Mouse (Mus musculus) ES-E14 (cell line): ENCODE results near the gene Slc50a1.

ENCODE experiments used
- CHD2 ChIP-seq: IDR thresholded peaks from 2 replicates; pipeline ENCODE4 v1.6.1; 2014; ENCODE audit warnings: mild to moderate bottlenecking, low read depth, low read length, inconsistent platforms
- HCFC1 ChIP-seq: IDR thresholded peaks from 2 replicates; pipeline ENCODE4 v1.6.1; 2012; ENCODE audit warnings: low read length, inconsistent platforms, borderline replicate concordance; ENCODE audit not compliant: insufficient read depth
- MAFK ChIP-seq: IDR thresholded peaks from 2 replicates; pipeline ENCODE4 v1.6.1; 2014; ENCODE audit warnings: mild to moderate bottlenecking, low read depth, low read length, inconsistent platforms; ENCODE audit not compliant: insufficient read depth
- ZC3H11A ChIP-seq: IDR thresholded peaks from 2 replicates; pipeline ENCODE4 v1.6.1; 2012; ENCODE audit warnings: low read depth, mild to moderate bottlenecking, inconsistent platforms, low read length, borderline replicate concordance
- ZNF384 ChIP-seq: IDR thresholded peaks from 2 replicates; pipeline ENCODE4 v1.6.1; 2012; ENCODE audit warnings: low read depth, low read length, inconsistent platforms

- TF ChIP-seq MAFK (no peak), HCFC1 (no peak), ZNF384 (no peak), ZC3H11A (no peak), CHD2 (no peak)
Observed at GRCm38 (mm10) chr3:89300071-89300470, 29.7 kb upstream of the Slc50a1 start.
